Mouse (Mus musculus): Measurements from ENCODE around the gene March7.

DNA sequence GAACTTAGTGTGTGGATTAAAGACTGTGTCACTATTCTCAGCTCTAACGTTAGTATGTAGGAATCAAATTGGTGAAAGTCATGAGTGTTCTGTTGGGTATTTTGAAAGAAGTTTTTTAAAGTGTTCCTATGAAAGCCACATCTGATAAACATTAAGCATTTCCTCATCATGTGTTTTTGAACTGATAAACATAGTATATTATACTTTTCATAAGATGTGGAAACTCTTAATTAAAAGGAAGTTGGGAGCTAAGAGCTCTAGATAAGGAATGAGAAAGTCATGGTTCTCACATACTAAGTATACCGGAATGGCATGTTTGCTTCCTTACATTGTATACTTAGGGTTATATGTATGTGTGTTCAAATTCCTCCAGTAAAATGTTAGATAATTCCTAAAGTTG is 20.7 kb downstream of the March7 start:
- TF ChIP-seq CTCF (IDR thresholded peaks at IDR 0.05; ENCODE audit: borderline replicate concordance, insufficient read depth, low read length) (no peak), POLR2A (IDR thresholded peaks at IDR 0.05; ENCODE audit: low read depth, low read length) (no peak)
